Mouse (Mus musculus) left cerebral cortex, adult 18-20 months (tissue): ENCODE measurements at regions not wholly inside any gene's neighbourhood (a gene's known extent, or its start where the extent isn't known, plus 50 kb on each side); places are given as distances from the start of the nearest gene placed in this dataset.
"Not testable (repeated sequence)": the region's sequence is repeated elsewhere in the genome, so short reads cannot be mapped to it uniquely, and the experiment has no call there.

Source experiments
- DNase-seq, 2 experiments: peaks; one replicate each; pipeline ENCODE4 v3.0.0; 2021 to 2022; ENCODE audit warnings: low spot score in 2 of 2, mixed read lengths in 1 of 2

- DNase-seq: peak; percentile 3 to 8
These were observed 89.7 kb upstream of the Mageb16 start for GRCm38 (mm10) chrX:79760887-79761286.

GRCm38 (mm10) chrX:79758596-79758995, 87.4 kb upstream of the Mageb16 start:
- not testable (repeated sequence) for DNase-seq
